Mouse (Mus musculus) forebrain, embryonic 16.5 days (tissue): ENCODE results near the gene Sel1l3. TPM values are rescaled to one million over a fixed set of nuclear protein-coding genes. Genes with fewer than 3 reads are reported as not detected.

Experiments used
- ATAC-seq: fragments of 200-750 bp; cut with Nextera tagmentation; 2 replicates; pipeline ENCODE4 v1.8.0; 2017; ENCODE audit warnings: mild to moderate bottlenecking, moderate library complexity
- H3K27ac ChIP-seq: fragments of 300-500 bp; sonication (generic); 2 replicates; pipeline ENCODE4 v1.5.1; 2014; ENCODE audit warnings: low read length, control low read depth
- H3K27me3 ChIP-seq: fragments of 300-500 bp; sonication (generic); replicated peaks from 2 replicates; pipeline ENCODE4 v1.6.1; 2014; ENCODE audit warnings: low read length; ENCODE audit not compliant: control insufficient read depth, insufficient read depth
- H3K36me3 ChIP-seq: fragments of 300-500 bp; sonication (generic); 2 replicates; pipeline ENCODE4 v1.6.1; 2014; ENCODE audit not compliant: control insufficient read depth, insufficient read depth
- H3K4me1 ChIP-seq: fragments of 300-500 bp; sonication (generic); replicated peaks from 2 replicates; pipeline ENCODE4 v1.6.1; 2014; ENCODE audit warnings: low read length; ENCODE audit not compliant: control insufficient read depth, insufficient read depth
- H3K4me2 ChIP-seq: fragments of 300-500 bp; sonication (generic); 2 replicates; pipeline ENCODE4 v1.6.1; 2014; ENCODE audit warnings: mild to moderate bottlenecking, low read length, control low read depth
- H3K4me3 ChIP-seq: fragments of 300-500 bp; sonication (generic); replicated peaks from 2 replicates; pipeline ENCODE4 v1.5.1; 2014; ENCODE audit warnings: mild to moderate bottlenecking, low read length, control low read depth
- H3K9ac ChIP-seq: fragments of 300-500 bp; sonication (generic); replicated peaks from 2 replicates; pipeline ENCODE4 v1.6.1; 2014; ENCODE audit warnings: low read depth, low read length, control low read depth
- H3K9me3 ChIP-seq: fragments of 300-500 bp; sonication (generic); 2 replicates; pipeline ENCODE4 v1.6.1; 2016; ENCODE audit warnings: low read length; ENCODE audit not compliant: control insufficient read depth
- WGBS: fragments of 180-500 bp; shearing (Covaris S2); extraction: QIAGEN DNeasy Blood & Tissue Kit; methylation state at CpG from one replicate; pipeline ENCODE4 v1.1.7; 2014; 5-methylcytosine and 5-hydroxymethylcytosine counted together
- polyA plus RNA-seq: library from polyadenylated mRNA; unstranded; fragments of >200 nt; fragmentation: Nextera tagmentation; extraction: Ambion mirVana; gene quantifications from 2 replicates; pipeline ENCODE4 v1.2.1, GENCODE M21; 2015

The Sel1l3 gene
- polyA plus RNA-seq, 1 experiment from 2014 or later: 9.9 TPM

GRCm38 (mm10) chr5:53242865-53243499 lies 29.3 kb upstream of the Sel1l3 start:
- 54% methylated on average over 7 of the region's 7 CpGs for WGBS
- no peak overlapping the region for H3K4me3 ChIP-seq
- no peaks in the 10 kb centered on the region for H3K36me3 ChIP-seq
- no peak overlapping the region for H3K4me2 ChIP-seq
- H3K27me3 ChIP-seq: no peaks in the 10 kb centered on the region
- peak overlapping the region; percentile 59 for H3K27ac ChIP-seq
- H3K4me1 ChIP-seq: peaks cover 14% of the 10 kb centered on the region
- ATAC-seq: peak; percentile 46
- no peaks in the 10 kb centered on the region for H3K9me3 ChIP-seq
- no peak overlapping the region for H3K9ac ChIP-seq

- Histone ChIP-seq H3K4me2 (no peak overlapping the region), H3K4me1 (peaks cover 14% of the 10 kb centered on the region), H3K9ac (no peak overlapping the region), H3K9me3 (no peaks in the 10 kb centered on the region), H3K27me3 (no peaks in the 10 kb centered on the region), H3K36me3 (no peaks in the 10 kb centered on the region), H3K27ac (no peak overlapping the region), H3K4me3 (no peak overlapping the region)
- WGBS: 82% methylated on average over 5 of the region's 5 CpGs
- no peak for ATAC-seq
These were observed 28.2 kb upstream of the Sel1l3 start for GRCm38 (mm10) chr5:53241963-53242362.

GRCm38 (mm10) chr5:53241109-53241508 lies 27.4 kb upstream of the Sel1l3 start:
- no peaks in the 10 kb centered on the region for H3K9me3 ChIP-seq
- peaks cover 14% of the 10 kb centered on the region for H3K4me1 ChIP-seq
- no peak overlapping the region for H3K4me3 ChIP-seq
- no peaks in the 10 kb centered on the region for H3K36me3 ChIP-seq
- 58% methylated on average over 2 of the region's 2 CpGs for WGBS
- no peak overlapping the region for H3K4me2 ChIP-seq
- H3K27me3 ChIP-seq: no peaks in the 10 kb centered on the region
- H3K27ac ChIP-seq: no peak overlapping the region
- ATAC-seq: no peak
- H3K9ac ChIP-seq: no peak overlapping the region

GRCm38 (mm10) chr5:53239831-53240440 lies 26.2 kb upstream of the Sel1l3 start:
- no peaks in the 10 kb centered on the region for H3K36me3 ChIP-seq
- H3K9me3 ChIP-seq: no peaks in the 10 kb centered on the region
- H3K4me1 ChIP-seq: peaks cover 14% of the 10 kb centered on the region
- WGBS: 54% methylated on average over 11 of the region's 11 CpGs
- no peaks in the 10 kb centered on the region for H3K27me3 ChIP-seq
- H3K9ac ChIP-seq: no peak overlapping the region
- no peak overlapping the region for H3K27ac ChIP-seq
- ATAC-seq: no peak
- no peak overlapping the region for H3K4me2 ChIP-seq
- no peak overlapping the region for H3K4me3 ChIP-seq

- no peaks in the 10 kb centered on the region for H3K36me3 ChIP-seq
- no peak overlapping the region for H3K4me3 ChIP-seq
- H3K9me3 ChIP-seq: no peaks in the 10 kb centered on the region
- H3K9ac ChIP-seq: no peak overlapping the region
- H3K27me3 ChIP-seq: no peaks in the 10 kb centered on the region
- peaks cover 14% of the 10 kb centered on the region for H3K4me1 ChIP-seq
- 96% methylated on average over 7 of the region's 7 CpGs for WGBS
- no peak overlapping the region for H3K27ac ChIP-seq
- no peak overlapping the region for H3K4me2 ChIP-seq
- no peak for ATAC-seq
These were observed 25.5 kb upstream of the Sel1l3 start for GRCm38 (mm10) chr5:53239189-53239588.

GRCm38 (mm10) chr5:53238761-53239160 lies 25.0 kb upstream of the Sel1l3 start:
- no peak for ATAC-seq
- H3K4me2 ChIP-seq: no peak overlapping the region
- no peaks in the 10 kb centered on the region for H3K36me3 ChIP-seq
- no peaks in the 10 kb centered on the region for H3K27me3 ChIP-seq
- no peaks in the 10 kb centered on the region for H3K9me3 ChIP-seq
- peaks cover 14% of the 10 kb centered on the region for H3K4me1 ChIP-seq
- WGBS: 76% methylated on average over 7 of the region's 7 CpGs
- no peak overlapping the region for H3K27ac ChIP-seq
- H3K9ac ChIP-seq: no peak overlapping the region
- H3K4me3 ChIP-seq: no peak overlapping the region

- Histone ChIP-seq H3K4me2 (no peak overlapping the region), H3K36me3 (no peaks in the 10 kb centered on the region), H3K9me3 (no peaks in the 10 kb centered on the region), H3K4me3 (no peak overlapping the region), H3K9ac (no peak overlapping the region), H3K27ac (no peak overlapping the region), H3K4me1 (peaks cover under 1% of the 10 kb centered on the region; the same call in 1 of the 2 replicates), H3K27me3 (no peaks in the 10 kb centered on the region)
- no peak for ATAC-seq
- 86% methylated on average over 7 of the region's 8 CpGs for WGBS
These were observed 23.0 kb upstream of the Sel1l3 start for GRCm38 (mm10) chr5:53236749-53237148.

GRCm38 (mm10) chr5:53236136-53236535 lies 22.4 kb upstream of the Sel1l3 start:
- no peaks in the 10 kb centered on the region for H3K9me3 ChIP-seq
- H3K4me2 ChIP-seq: no peak overlapping the region
- no peak for ATAC-seq
- H3K4me3 ChIP-seq: no peak overlapping the region
- H3K9ac ChIP-seq: no peak overlapping the region
- no peaks in the 10 kb centered on the region for H3K36me3 ChIP-seq
- WGBS: 51% methylated on average over 5 of the region's 5 CpGs
- H3K27ac ChIP-seq: no peak overlapping the region
- H3K27me3 ChIP-seq: no peaks in the 10 kb centered on the region
- H3K4me1 ChIP-seq: no peaks in the 10 kb centered on the region

- Histone ChIP-seq H3K9me3 (no peaks in the 10 kb centered on the region), H3K4me2 (no peak overlapping the region), H3K4me3 (no peak overlapping the region), H3K27me3 (no peaks in the 10 kb centered on the region), H3K27ac (no peak overlapping the region), H3K4me1 (no peaks in the 10 kb centered on the region), H3K36me3 (no peaks in the 10 kb centered on the region), H3K9ac (no peak overlapping the region)
- no peak for ATAC-seq
- WGBS: 26% methylated on average over 4 of the region's 4 CpGs
These were observed 21.8 kb upstream of the Sel1l3 start for GRCm38 (mm10) chr5:53235551-53235950.
